Mouse (Mus musculus) spleen, adult 2 months (tissue): Measurements from ENCODE around the gene Lhx4. TPM values are rescaled to one million over a fixed set of nuclear protein-coding genes. Genes with fewer than 3 reads are reported as not detected.

Source experiments
- DNase-seq, 2 experiments: peaks; one replicate each; pipeline versions ENCODE4 v3.0.0 to v3.0.0-alpha.2; 2012 to 2021; ENCODE audit warnings: low spot score in 2 of 2, low read depth in 1 of 2
- H3K27ac ChIP-seq: fragments of 200-500 bp; 2 replicates; pipeline ENCODE4 v1.5.1; 2012; ENCODE audit warnings: low read length, inconsistent platforms; ENCODE audit not compliant: insufficient read depth
- H3K27me3 ChIP-seq: fragments of 200-500 bp; 2 replicates; pipeline ENCODE4 v1.6.1; 2012; ENCODE audit warnings: mild to moderate bottlenecking, moderate library complexity, low read length, inconsistent platforms; ENCODE audit not compliant: control insufficient read depth, insufficient read depth
- H3K36me3 ChIP-seq: fragments of 200-500 bp; 2 replicates; pipeline ENCODE4 v1.6.1; 2012; ENCODE audit warnings: mild to moderate bottlenecking, low read length, inconsistent platforms; ENCODE audit not compliant: control insufficient read depth, insufficient read depth
- H3K4me1 ChIP-seq: fragments of 200-500 bp; 2 replicates; pipeline ENCODE4 v1.6.1; 2011; ENCODE audit warnings: inconsistent platforms; ENCODE audit not compliant: control insufficient read depth, insufficient read depth, insufficient read length
- H3K4me3 ChIP-seq: fragments of 200-500 bp; 2 replicates; pipeline ENCODE4 v1.5.1; 2011; ENCODE audit warnings: mild to moderate bottlenecking, inconsistent platforms; ENCODE audit not compliant: insufficient read depth, insufficient read length; ENCODE audit errors: extremely low read depth
- CTCF ChIP-seq: fragments of 200-500 bp; IDR thresholded peaks from 2 replicates; pipeline ENCODE4 v1.5.1; 2011; ENCODE audit warnings: mild to moderate bottlenecking, inconsistent platforms; ENCODE audit not compliant: insufficient read depth, insufficient read length, insufficient replicate concordance; ENCODE audit errors: extremely low read depth
- POLR2A ChIP-seq: fragments of 200-500 bp; IDR thresholded peaks from 2 replicates; pipeline ENCODE4 v1.6.1; 2011; ENCODE audit warnings: low read depth, low read length, inconsistent platforms
- WGBS: fragments of 180-500 bp; shearing (Covaris S2); methylation state at CpG from one replicate; pipeline ENCODE4 v1.1.7; 2018; 5-methylcytosine and 5-hydroxymethylcytosine counted together
- polyA plus RNA-seq: library from polyadenylated mRNA; depleted of rRNA; stranded (reverse); fragments of >200 nt; gene quantifications from 2 replicates; pipeline ENCODE4 v1.2.3, GENCODE M21; 2012

The Lhx4 gene
- polyA plus RNA-seq, 1 experiment: not detected

DNA sequence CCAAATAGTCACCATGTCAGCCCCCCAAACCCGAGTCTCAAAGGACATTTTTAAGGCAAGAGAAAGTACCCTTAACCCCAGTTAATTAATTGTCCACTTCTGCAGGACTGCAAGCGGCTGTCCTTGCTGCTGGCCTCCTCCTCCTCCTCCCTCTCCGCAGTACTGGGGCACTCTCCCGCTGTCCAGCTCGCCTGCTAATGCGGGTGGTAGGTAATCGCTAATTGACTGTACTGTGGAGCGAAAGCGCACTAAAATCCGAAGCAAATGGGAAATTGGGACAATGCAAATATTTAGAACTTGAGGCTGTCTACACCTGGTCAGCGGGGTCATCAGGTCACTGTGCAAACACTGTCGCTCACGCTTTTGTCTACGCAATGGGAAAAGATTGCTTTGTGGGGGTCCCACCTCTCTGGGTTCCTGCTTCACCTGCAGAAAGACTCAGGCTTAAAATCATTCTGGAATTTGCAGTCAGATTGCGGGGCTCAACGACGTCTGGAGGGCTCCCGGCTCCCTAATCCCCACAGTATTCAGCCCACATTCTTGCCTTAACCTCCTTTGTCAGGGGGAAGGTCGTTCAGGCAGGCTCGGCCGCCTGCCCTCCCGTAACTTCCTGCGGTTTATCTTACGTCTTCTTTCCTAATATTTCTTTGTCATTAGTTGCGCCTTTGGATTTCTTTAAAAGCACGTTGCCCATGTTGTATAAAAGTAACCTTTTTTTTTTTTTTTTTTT lies 15.2 kb downstream of the Lhx4 start:
- TF ChIP-seq POLR2A: no peak
- TF ChIP-seq CTCF: no peak
- peaks cover 38% of the 10 kb centered on the region for H3K27me3 ChIP-seq
- 6% methylated on average over 26 of the region's 26 CpGs for WGBS
- peaks cover 8% of the 10 kb centered on the region for H3K4me1 ChIP-seq
- no peak for DNase-seq
- H3K36me3 ChIP-seq: no peaks in the 10 kb centered on the region
- H3K4me3 ChIP-seq: no peak overlapping the region
- no peak overlapping the region for H3K27ac ChIP-seq

DNA sequence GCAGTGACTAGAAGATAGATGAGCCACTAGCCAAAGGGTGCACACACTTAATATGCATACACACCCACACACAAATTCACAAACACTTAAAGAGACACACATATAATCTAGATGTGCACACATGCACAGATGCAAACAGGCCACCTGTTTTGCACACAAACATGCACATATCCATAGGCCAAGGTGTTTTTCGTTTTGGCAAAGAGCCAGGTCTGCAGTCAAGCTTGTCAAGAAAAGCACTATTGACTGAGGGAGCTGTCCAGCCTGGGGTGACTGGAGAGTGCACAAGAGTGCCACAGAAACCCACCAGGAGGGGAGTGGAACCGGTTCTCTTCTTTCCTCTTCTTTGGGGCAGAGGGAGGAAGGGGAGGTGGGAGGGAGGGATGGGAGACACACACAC lies 20.3 kb downstream of the Lhx4 start:
- peaks cover 19% of the 10 kb centered on the region for H3K27me3 ChIP-seq
- no peak overlapping the region for H3K4me3 ChIP-seq
- H3K4me1 ChIP-seq: no peaks in the 10 kb centered on the region
- WGBS: 2% methylated on average over 2 of the region's 2 CpGs
- TF ChIP-seq CTCF (no peak), POLR2A (no peak)
- no peaks in the 10 kb centered on the region for H3K36me3 ChIP-seq
- DNase-seq: no peak
- no peak overlapping the region for H3K27ac ChIP-seq

GRCm38 (mm10) chr1:155729113-155729795 lies 22.2 kb downstream of the Lhx4 start:
- DNase-seq: no peak
- Histone ChIP-seq H3K27me3 (peaks cover 11% of the 10 kb centered on the region), H3K27ac (no peak overlapping the region), H3K4me1 (no peaks in the 10 kb centered on the region), H3K36me3 (no peaks in the 10 kb centered on the region), H3K4me3 (no peak overlapping the region)
- TF ChIP-seq POLR2A (no peak), CTCF (no peak)
- WGBS: 10% methylated on average over 23 of the region's 23 CpGs

DNA sequence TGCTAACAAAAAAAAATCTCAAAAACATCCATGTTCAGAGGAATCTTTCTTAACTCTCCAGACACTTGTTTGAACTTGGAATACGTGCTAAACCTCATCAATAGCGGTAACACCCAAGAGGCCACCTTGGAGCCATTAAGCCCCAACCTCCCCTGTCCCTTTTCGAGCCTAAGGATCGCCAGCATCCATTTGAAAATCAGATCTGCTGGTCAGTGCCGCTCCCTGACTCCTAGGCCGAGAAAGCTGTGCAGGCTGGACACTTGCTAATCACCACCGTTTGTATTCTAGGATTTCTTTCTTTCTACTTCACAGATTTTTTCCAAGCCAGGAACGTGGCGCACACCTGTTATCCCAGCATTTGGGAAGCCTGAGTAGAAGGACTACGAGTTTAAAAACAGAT lies 23.7 kb downstream of the Lhx4 start:
- no peak for TF ChIP-seq POLR2A
- TF ChIP-seq CTCF: no peak
- Histone ChIP-seq H3K4me3 (no peak overlapping the region), H3K36me3 (no peaks in the 10 kb centered on the region), H3K27ac (no peak overlapping the region), H3K4me1 (no peaks in the 10 kb centered on the region), H3K27me3 (peaks cover 9% of the 10 kb centered on the region)
- DNase-seq: no peak
- 28% methylated on average over 10 of the region's 10 CpGs for WGBS

GRCm38 (mm10) chr1:155725876-155726275 lies 25.6 kb downstream of the Lhx4 start:
- TF ChIP-seq CTCF: no peak
- TF ChIP-seq POLR2A: no peak
- Histone ChIP-seq H3K4me1 (no peaks in the 10 kb centered on the region), H3K27ac (no peak overlapping the region), H3K27me3 (peaks cover 8% of the 10 kb centered on the region), H3K4me3 (no peak overlapping the region), H3K36me3 (no peaks in the 10 kb centered on the region)
- DNase-seq: no peak
- WGBS: 72% methylated on average over 2 of the region's 2 CpGs

DNA sequence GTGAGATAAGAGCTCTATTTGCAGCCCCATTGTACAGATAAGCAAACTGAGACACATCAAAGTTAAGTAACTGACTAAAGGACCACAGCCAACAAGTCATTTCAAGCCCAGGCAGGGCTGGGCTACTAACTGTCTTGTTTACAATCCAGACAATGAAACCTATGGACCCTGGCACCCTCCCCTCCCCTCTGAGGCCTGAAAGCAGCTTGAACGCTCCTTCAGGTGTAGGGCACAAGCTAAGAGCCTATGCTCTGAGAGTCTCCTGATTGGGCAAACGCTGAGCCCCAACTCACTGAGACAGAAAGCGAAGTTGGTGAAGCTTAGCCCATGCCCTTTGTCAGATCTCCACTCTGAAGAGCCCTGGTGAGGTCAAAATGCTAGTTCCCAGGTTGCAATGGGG lies 27.2 kb downstream of the Lhx4 start:
- H3K36me3 ChIP-seq: no peaks in the 10 kb centered on the region
- no peak overlapping the region for H3K4me3 ChIP-seq
- TF ChIP-seq POLR2A (no peak), CTCF (no peak)
- WGBS: 83% methylated on average over 3 of the region's 3 CpGs
- no peaks in the 10 kb centered on the region for H3K4me1 ChIP-seq
- DNase-seq: no peak
- H3K27me3 ChIP-seq: peaks cover 4% of the 10 kb centered on the region
- H3K27ac ChIP-seq: no peak overlapping the region

GRCm38 (mm10) chr1:155722185-155722584 lies 29.3 kb downstream of the Lhx4 start:
- Histone ChIP-seq H3K4me1 (no peaks in the 10 kb centered on the region), H3K36me3 (no peaks in the 10 kb centered on the region), H3K4me3 (no peak overlapping the region), H3K27me3 (0 out of 2 replicates have a peak, but pooled peaks cover 2% of the 10 kb centered on the region), H3K27ac (no peak overlapping the region)
- DNase-seq: peak; percentile 11 to 38
- no peak for TF ChIP-seq POLR2A
- under 1% methylated on average over 13 of the region's 13 CpGs for WGBS
